Mouse (Mus musculus): Measurements from ENCODE around the gene Rnf151. TPM values are rescaled to one million over a fixed set of nuclear protein-coding genes. Genes with fewer than 3 reads are reported as not detected.
A peak's percentile ranks its signal among the peaks of the same experiment; 100 is the strongest.

The Rnf151 gene
- total RNA-seq (2014; rRNA removed) (not detected in 2 replicates), polyA plus RNA-seq (2012; rRNA removed) (0.19 TPM in 1 of 2 replicates, not detected in the other)

GRCm38 (mm10) chr17:24717943-24718342 lies at the start of gene Rnf151, which contains the start of gene Rps2:
Gene Rnf151 (minus strand): TSS chr17:24718063.
Gene Rps2 (plus strand): TSS chr17:24718116.
- WGBS: 93% methylated on average over 4 of the region's 4 CpGs
- H3K9ac ChIP-seq (ENCODE audit: low read depth, low read length): no peak within 1 kb of the TSS
- no peak within 1 kb of the TSS for H3K4me3 ChIP-seq (ENCODE audit: insufficient read depth, low read depth, low read length)
- DNase-seq (ENCODE audit: extremely low read depth, low read depth, low spot score): no peak
- H3K27me3 ChIP-seq (ENCODE audit: control insufficient read depth, insufficient read depth, low read length): no peaks in the 10 kb centered on the region
- peaks cover 3% of the 10 kb centered on the region; the same call in 1 of the 2 replicates for H3K79me2 ChIP-seq (ENCODE audit: control insufficient read depth, insufficient read depth, low read length)
- no peak within 1 kb of the TSS for H3K27ac ChIP-seq (replicated peaks; ENCODE audit: insufficient read depth, low read depth, low read length)
- TF ChIP-seq POLR2A (IDR thresholded peaks at IDR 0.05; ENCODE audit: extremely low read depth, insufficient read depth, low read length) (no peak), CTCF (IDR thresholded peaks at IDR 0.05; ENCODE audit: low read depth, low read length) (no peak)
- H3K4me1 ChIP-seq (ENCODE audit: control insufficient read depth, insufficient read depth, low read length): peaks cover 14% of the 10 kb centered on the region
- H3K36me3 ChIP-seq (ENCODE audit: control insufficient read depth, insufficient read depth, low read length): peaks cover 12% of the 10 kb centered on the region

DNA sequence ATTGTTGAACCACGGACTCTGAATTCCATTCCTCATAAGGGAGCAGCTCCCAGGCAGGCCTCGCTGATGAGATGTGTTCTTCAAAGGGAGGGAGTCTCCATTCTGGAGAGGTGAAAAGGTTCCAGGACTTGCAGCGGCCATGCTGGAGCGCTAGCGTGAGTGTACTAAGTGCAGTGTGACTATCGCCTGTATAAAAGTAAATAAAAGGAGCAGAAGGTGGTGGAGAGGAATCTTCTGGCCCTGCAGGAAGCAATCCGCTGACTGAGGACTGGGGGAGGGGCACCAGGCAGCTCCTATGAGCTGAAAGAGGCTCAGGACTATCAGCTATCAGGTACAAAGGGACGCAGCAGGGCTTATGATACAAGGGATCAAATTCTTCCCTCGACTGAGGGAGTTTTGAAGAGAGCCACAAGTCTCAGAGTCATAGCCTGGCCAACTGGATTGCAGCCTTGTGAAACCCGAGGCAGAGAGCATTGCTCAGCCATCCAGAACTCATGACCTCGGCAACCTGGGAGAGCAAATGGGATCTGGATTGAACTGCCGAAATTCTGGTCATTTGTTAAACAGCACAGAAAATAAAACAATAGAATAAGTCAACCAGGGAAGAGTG lies 48.5 kb upstream of the Rnf151 start:
- H3K4me1 ChIP-seq (ENCODE audit: control insufficient read depth, insufficient read depth, low read length): no peaks in the 10 kb centered on the region
- peak; percentile 39 for DNase-seq (ENCODE audit: extremely low read depth, low read depth, low spot score)
- no peaks in the 10 kb centered on the region for H3K27me3 ChIP-seq (ENCODE audit: control insufficient read depth, insufficient read depth, low read length)
- TF ChIP-seq POLR2A (IDR thresholded peaks at IDR 0.05; ENCODE audit: extremely low read depth, insufficient read depth, low read length) (no peak), CTCF (IDR thresholded peaks at IDR 0.05; ENCODE audit: low read depth, low read length) (no peak)
- H3K79me2 ChIP-seq (ENCODE audit: control insufficient read depth, insufficient read depth, low read length): no peaks in the 10 kb centered on the region
- no peaks in the 10 kb centered on the region for H3K36me3 ChIP-seq (ENCODE audit: control insufficient read depth, insufficient read depth, low read length)
- H3K4me3 ChIP-seq (ENCODE audit: insufficient read depth, low read depth, low read length): no peak overlapping the region
- 58% methylated on average over 12 of the region's 12 CpGs for WGBS
- H3K27ac ChIP-seq (replicated peaks; ENCODE audit: insufficient read depth, low read depth, low read length): no peak overlapping the region
- H3K9ac ChIP-seq (ENCODE audit: low read depth, low read length): no peak overlapping the region

- Histone ChIP-seq H3K79me2 (ENCODE audit: control insufficient read depth, insufficient read depth, low read length) (no peaks in the 10 kb centered on the region), H3K27ac (replicated peaks; ENCODE audit: insufficient read depth, low read depth, low read length) (no peak overlapping the region), H3K4me1 (ENCODE audit: control insufficient read depth, insufficient read depth, low read length) (no peaks in the 10 kb centered on the region), H3K4me3 (ENCODE audit: insufficient read depth, low read depth, low read length) (no peak overlapping the region), H3K27me3 (ENCODE audit: control insufficient read depth, insufficient read depth, low read length) (no peaks in the 10 kb centered on the region), H3K9ac (ENCODE audit: low read depth, low read length) (no peak overlapping the region), H3K36me3 (ENCODE audit: control insufficient read depth, insufficient read depth, low read length) (no peaks in the 10 kb centered on the region)
- 63% methylated on average over 21 of the region's 22 CpGs for WGBS
- TF ChIP-seq CTCF (IDR thresholded peaks at IDR 0.05; ENCODE audit: low read depth, low read length) (no peak), POLR2A (IDR thresholded peaks at IDR 0.05; ENCODE audit: extremely low read depth, insufficient read depth, low read length) (no peak)
- DNase-seq (ENCODE audit: extremely low read depth, low read depth, low spot score): no peak
Observed at GRCm38 (mm10) chr17:24765016-24765905, 47.4 kb upstream of the Rnf151 start.

DNA sequence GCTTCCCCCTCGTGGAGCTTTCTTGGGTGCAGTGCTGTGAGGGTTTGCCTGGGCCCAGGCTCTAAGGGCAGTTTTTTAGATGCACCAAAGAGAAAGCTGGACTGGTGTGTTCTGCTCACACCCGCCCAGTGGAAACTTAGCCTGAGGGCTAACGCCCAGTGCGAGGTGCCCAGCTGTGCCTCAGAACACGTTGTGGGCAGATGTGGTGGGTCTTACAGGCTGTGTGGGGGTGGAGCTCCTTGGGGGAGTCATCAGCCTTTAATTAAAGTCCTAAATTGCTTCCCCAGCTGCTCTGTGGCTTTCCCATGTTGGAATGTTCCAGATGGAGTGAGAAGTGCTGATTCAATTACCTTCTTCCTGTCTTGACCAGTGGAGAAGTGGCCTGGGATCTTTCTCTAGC lies 43.3 kb upstream of the Rnf151 start:
- no peaks in the 10 kb centered on the region for H3K79me2 ChIP-seq (ENCODE audit: control insufficient read depth, insufficient read depth, low read length)
- H3K9ac ChIP-seq (ENCODE audit: low read depth, low read length): no peak overlapping the region
- TF ChIP-seq POLR2A (IDR thresholded peaks at IDR 0.05; ENCODE audit: extremely low read depth, insufficient read depth, low read length) (no peak), CTCF (IDR thresholded peaks at IDR 0.05; ENCODE audit: low read depth, low read length) (no peak)
- 64% methylated on average over 5 of the region's 5 CpGs for WGBS
- H3K4me1 ChIP-seq (ENCODE audit: control insufficient read depth, insufficient read depth, low read length): no peaks in the 10 kb centered on the region
- H3K27ac ChIP-seq (replicated peaks; ENCODE audit: insufficient read depth, low read depth, low read length): no peak overlapping the region
- no peaks in the 10 kb centered on the region for H3K36me3 ChIP-seq (ENCODE audit: control insufficient read depth, insufficient read depth, low read length)
- no peaks in the 10 kb centered on the region for H3K27me3 ChIP-seq (ENCODE audit: control insufficient read depth, insufficient read depth, low read length)
- DNase-seq (ENCODE audit: extremely low read depth, low read depth, low spot score): no peak
- no peak overlapping the region for H3K4me3 ChIP-seq (ENCODE audit: insufficient read depth, low read depth, low read length)

- TF ChIP-seq CTCF (IDR thresholded peaks at IDR 0.05; ENCODE audit: low read depth, low read length): no peak
- TF ChIP-seq POLR2A (IDR thresholded peaks at IDR 0.05; ENCODE audit: extremely low read depth, insufficient read depth, low read length): no peak
- Histone ChIP-seq H3K9ac (ENCODE audit: low read depth, low read length) (no peak overlapping the region), H3K27ac (replicated peaks; ENCODE audit: insufficient read depth, low read depth, low read length) (no peak overlapping the region), H3K36me3 (ENCODE audit: control insufficient read depth, insufficient read depth, low read length) (no peaks in the 10 kb centered on the region), H3K4me3 (ENCODE audit: insufficient read depth, low read depth, low read length) (no peak overlapping the region), H3K27me3 (ENCODE audit: control insufficient read depth, insufficient read depth, low read length) (peaks cover 7% of the 10 kb centered on the region; the same call in 1 of the 2 replicates), H3K79me2 (ENCODE audit: control insufficient read depth, insufficient read depth, low read length) (no peaks in the 10 kb centered on the region), H3K4me1 (ENCODE audit: control insufficient read depth, insufficient read depth, low read length) (peaks cover 5% of the 10 kb centered on the region; the same call in 1 of the 2 replicates)
- no peak for DNase-seq (ENCODE audit: extremely low read depth, low read depth, low spot score)
- WGBS: 90% methylated on average over 1 of the region's 1 CpGs
Observed at GRCm38 (mm10) chr17:24757394-24757793, 39.5 kb upstream of the Rnf151 start.
